Mouse (Mus musculus) intestine, embryonic 16.5 days (tissue): Measurements from ENCODE around the gene Cpn1. TPM values are rescaled to one million over a fixed set of nuclear protein-coding genes. Genes with fewer than 3 reads are reported as not detected.

Experiments
- ATAC-seq: fragments of 200-750 bp; cut with Nextera tagmentation; 2 replicates; pipeline ENCODE4 v1.8.0; 2017; ENCODE audit warnings: moderate TSS enrichment, moderate library complexity
- H3K27ac ChIP-seq: fragments of 300-500 bp; sonication (generic); 2 replicates; pipeline ENCODE4 v1.5.1; 2014; ENCODE audit warnings: mild to moderate bottlenecking, low read length
- H3K27me3 ChIP-seq: fragments of 300-500 bp; sonication (generic); replicated peaks from 2 replicates; pipeline ENCODE4 v1.6.1; 2014; ENCODE audit warnings: low read length, control low read depth, mixed read lengths; ENCODE audit not compliant: control insufficient read depth, insufficient read depth
- H3K36me3 ChIP-seq: fragments of 300-500 bp; sonication (generic); 2 replicates; pipeline ENCODE4 v1.6.1; 2014; ENCODE audit warnings: low read length, control low read depth; ENCODE audit not compliant: control insufficient read depth, insufficient read depth
- H3K4me1 ChIP-seq: fragments of 300-500 bp; sonication (generic); 2 replicates; pipeline ENCODE4 v1.6.1; 2014; ENCODE audit warnings: low read length, control low read depth, mixed read lengths; ENCODE audit not compliant: control insufficient read depth, insufficient read depth
- H3K4me2 ChIP-seq: fragments of 300-500 bp; sonication (generic); 2 replicates; pipeline ENCODE4 v1.6.1; 2014; ENCODE audit warnings: low read depth, low read length, control low read depth
- H3K4me3 ChIP-seq: fragments of 300-500 bp; sonication (generic); 2 replicates; pipeline ENCODE4 v1.5.1; 2014; ENCODE audit warnings: mild to moderate bottlenecking, low read length
- H3K9ac ChIP-seq: fragments of 300-500 bp; sonication (generic); 2 replicates; pipeline ENCODE4 v1.6.1; 2014; ENCODE audit warnings: low read depth, low read length
- H3K9me3 ChIP-seq: fragments of 300-500 bp; sonication (generic); 2 replicates; pipeline ENCODE4 v1.6.1; 2016; ENCODE audit warnings: low read length, control low read depth; ENCODE audit not compliant: control insufficient read depth
- WGBS: fragments of 180-500 bp; shearing (Covaris S2); extraction: QIAGEN DNeasy Blood & Tissue Kit; methylation state at CpG from one replicate; pipeline ENCODE4 v1.1.7; 2014; 5-methylcytosine and 5-hydroxymethylcytosine counted together
- polyA plus RNA-seq: library from polyadenylated mRNA; unstranded; fragments of >200 nt; fragmentation: Nextera tagmentation; extraction: Ambion mirVana; gene quantifications from 2 replicates; pipeline ENCODE4 v1.2.1, GENCODE M21; 2015

Cpn1 gene
- polyA plus RNA-seq, 1 experiment from 2014 or later = 27.7 TPM

DNA sequence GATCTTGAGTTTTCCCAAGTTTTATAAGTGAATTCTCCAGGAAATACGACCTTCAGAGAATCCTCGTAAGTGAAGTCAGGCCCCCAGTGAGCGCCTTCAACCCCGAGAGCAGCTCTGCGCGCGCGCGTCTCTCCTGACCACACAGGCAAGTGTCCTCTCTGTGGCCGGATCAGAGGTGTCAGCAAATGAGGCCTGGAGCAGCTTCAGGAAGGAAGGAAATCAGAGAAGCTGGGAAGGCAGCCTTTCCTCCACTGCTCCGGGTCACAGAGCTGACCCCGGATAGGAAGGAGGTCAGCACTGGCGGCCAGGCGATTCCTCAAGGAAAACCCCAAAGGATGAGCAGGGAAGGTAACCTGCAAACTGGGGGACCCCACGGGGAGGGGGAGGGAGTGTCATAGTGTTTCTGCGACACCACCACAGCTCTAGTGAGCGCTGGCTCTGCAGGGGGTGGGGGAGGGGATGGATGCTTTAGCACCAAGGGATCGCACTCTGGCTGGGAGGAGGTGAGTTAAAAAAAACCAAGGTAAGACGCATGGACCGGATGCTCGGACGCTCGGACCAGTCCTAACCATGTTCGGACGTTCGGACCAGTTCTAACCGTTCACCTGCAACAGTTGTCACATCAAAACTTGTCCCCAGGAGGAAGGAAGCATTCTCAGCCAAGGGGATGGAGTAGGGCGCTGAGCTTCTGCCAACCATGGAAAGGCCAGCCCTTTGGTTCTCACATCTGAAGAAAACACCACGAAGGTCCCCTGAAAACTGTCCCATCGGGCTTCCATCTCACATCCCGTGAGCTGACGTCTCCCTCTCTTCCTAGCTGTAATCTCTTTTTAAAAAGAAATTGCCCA lies 65.7 kb downstream of the Cpn1 start:
- H3K36me3 ChIP-seq = no peaks in the 10 kb centered on the region
- no peaks in the 10 kb centered on the region for H3K27me3 ChIP-seq
- H3K27ac ChIP-seq = no peak overlapping the region
- H3K4me2 ChIP-seq = no peak overlapping the region
- WGBS = 44% methylated on average over 32 of the region's 32 CpGs
- ATAC-seq = no peak
- peaks cover 16% of the 10 kb centered on the region for H3K4me1 ChIP-seq
- no peak overlapping the region for H3K9ac ChIP-seq
- H3K4me3 ChIP-seq = no peak overlapping the region
- no peaks in the 10 kb centered on the region; the same call in 1 of the 2 replicates for H3K9me3 ChIP-seq

GRCm38 (mm10) chr19:43919841-43920240 lies 66.5 kb downstream of the Cpn1 start:
- H3K4me2 ChIP-seq = no peak overlapping the region
- H3K9ac ChIP-seq = no peak overlapping the region
- H3K36me3 ChIP-seq = no peaks in the 10 kb centered on the region
- H3K9me3 ChIP-seq = no peaks in the 10 kb centered on the region; the same call in 1 of the 2 replicates
- WGBS = 82% methylated on average over 4 of the region's 4 CpGs
- H3K4me3 ChIP-seq = no peak overlapping the region
- no peak overlapping the region for H3K27ac ChIP-seq
- H3K4me1 ChIP-seq = peaks cover 20% of the 10 kb centered on the region
- no peaks in the 10 kb centered on the region for H3K27me3 ChIP-seq
- no peak for ATAC-seq

DNA sequence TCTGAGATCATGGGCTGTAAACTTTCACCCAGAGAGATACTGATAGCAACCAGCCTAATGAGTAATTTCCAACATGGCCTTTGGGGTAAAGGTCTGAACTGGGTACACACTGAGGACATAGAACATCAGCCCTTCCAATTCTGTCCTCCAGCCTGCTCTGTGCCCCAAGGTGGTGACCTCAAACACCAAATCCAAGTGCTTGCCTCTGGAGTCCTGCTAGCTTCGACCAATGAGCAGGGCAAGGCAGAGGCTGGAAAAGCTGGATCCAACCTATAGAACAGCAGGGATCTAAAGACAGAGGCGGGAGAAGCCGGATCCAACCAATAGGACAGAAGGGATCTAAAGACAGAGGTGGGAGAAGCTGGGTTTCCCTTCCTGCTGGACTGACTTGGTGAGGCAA lies 67.5 kb downstream of the Cpn1 start:
- Histone ChIP-seq H3K4me3 (no peak overlapping the region), H3K4me1 (peaks cover 20% of the 10 kb centered on the region), H3K9ac (no peak overlapping the region), H3K9me3 (no peaks in the 10 kb centered on the region; the same call in 1 of the 2 replicates), H3K27ac (no peak overlapping the region), H3K4me2 (no peak overlapping the region), H3K36me3 (no peaks in the 10 kb centered on the region), H3K27me3 (no peaks in the 10 kb centered on the region)
- ATAC-seq = 0 out of 2 replicates have a peak, but pooled peaks have one; percentile 10
- 90% methylated on average over 3 of the region's 3 CpGs for WGBS

DNA sequence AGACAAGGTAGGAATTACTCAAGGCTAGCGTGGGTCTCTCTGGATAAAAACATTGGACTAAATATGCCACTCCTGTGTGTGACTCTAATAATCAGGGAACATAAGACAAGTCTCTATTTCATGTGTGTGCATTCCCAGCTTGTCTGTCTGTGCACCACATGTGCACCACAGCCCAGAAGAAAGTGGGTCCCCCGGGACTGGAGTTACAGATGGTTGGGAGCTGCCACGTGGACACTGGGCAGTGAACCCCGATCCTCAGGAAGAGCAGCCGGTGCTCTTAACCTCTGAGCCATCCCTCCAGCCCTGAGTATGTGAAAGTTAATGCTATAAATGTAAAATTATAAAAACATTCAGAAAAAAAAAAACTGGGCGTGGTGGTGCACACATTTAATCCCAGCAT lies 68.6 kb downstream of the Cpn1 start:
- no peak overlapping the region for H3K4me3 ChIP-seq
- H3K9ac ChIP-seq = no peak overlapping the region
- no peak overlapping the region for H3K27ac ChIP-seq
- WGBS = 85% methylated on average over 6 of the region's 6 CpGs
- H3K36me3 ChIP-seq = no peaks in the 10 kb centered on the region
- H3K4me2 ChIP-seq = no peak overlapping the region
- peaks cover 20% of the 10 kb centered on the region for H3K4me1 ChIP-seq
- H3K27me3 ChIP-seq = no peaks in the 10 kb centered on the region
- no peaks in the 10 kb centered on the region for H3K9me3 ChIP-seq
- no peak for ATAC-seq

DNA sequence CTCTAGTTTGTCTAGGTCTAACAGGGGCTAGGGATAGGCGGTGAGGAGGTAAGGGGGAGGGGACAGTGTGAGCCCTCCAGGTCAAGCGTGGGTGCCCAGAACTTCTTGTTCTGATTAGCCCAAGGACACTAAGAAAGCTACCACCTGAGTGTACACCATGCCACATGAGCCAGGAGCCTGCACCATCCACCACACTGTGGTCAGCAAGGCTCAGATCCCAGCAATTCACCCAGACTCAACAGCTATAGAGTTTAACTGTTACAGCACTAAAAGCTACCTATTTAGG lies 69.0 kb downstream of the Cpn1 start:
- 62% methylated on average over 2 of the region's 2 CpGs for WGBS
- peak overlapping the region; percentile 65; the same call in 1 of the 2 replicates for H3K27ac ChIP-seq
- H3K36me3 ChIP-seq = no peaks in the 10 kb centered on the region
- peak overlapping the region; percentile 26; the same call in 1 of the 2 replicates for H3K4me3 ChIP-seq
- H3K9me3 ChIP-seq = no peaks in the 10 kb centered on the region
- peak overlapping the region; percentile 16 for H3K4me2 ChIP-seq
- no peak for ATAC-seq
- H3K9ac ChIP-seq = peak overlapping the region; percentile 11; the same call in 1 of the 2 replicates
- H3K4me1 ChIP-seq = peaks cover 20% of the 10 kb centered on the region
- H3K27me3 ChIP-seq = no peaks in the 10 kb centered on the region

DNA sequence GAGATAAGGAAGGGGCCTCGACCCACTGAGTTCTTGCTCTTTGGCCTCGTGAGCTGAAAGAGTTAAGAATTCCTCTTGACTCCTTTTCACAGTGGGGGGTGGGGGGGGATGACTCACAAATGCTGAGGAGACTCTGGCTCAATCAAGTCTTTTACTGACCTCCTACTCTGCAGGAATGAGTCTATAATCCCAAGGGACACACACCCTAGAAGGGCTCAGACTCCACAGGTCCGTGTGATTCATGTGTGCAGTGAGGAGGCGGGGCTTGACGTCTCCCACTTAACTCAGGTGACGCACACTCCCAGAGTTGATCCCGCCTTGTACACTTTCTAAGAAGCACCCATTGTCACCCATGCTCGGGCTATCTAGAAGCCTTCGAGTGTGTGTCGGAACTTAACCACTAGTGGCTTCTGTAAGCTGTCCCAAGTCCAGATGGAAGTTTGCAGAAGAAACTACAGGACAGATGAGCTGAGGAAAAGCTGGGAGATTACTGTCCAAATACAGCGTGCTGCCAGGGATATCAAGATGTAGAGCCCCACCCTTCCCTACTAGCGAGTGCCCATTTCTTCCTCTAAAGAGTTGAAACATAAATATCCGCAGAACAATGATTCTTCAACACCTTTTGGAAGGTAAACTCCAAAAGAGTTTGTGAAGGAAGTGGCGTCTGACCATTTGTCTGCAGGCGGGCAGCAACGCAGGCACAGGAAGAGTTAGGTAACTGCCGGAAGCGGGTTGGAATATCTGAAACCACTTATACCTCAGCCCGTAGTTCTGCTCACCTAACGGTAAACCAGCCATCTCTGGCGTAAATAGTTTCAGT lies 69.6 kb downstream of the Cpn1 start:
- Histone ChIP-seq H3K27me3 (no peaks in the 10 kb centered on the region), H3K9me3 (no peaks in the 10 kb centered on the region), H3K4me2 (peak overlapping the region; percentile 16), H3K4me1 (peaks cover 20% of the 10 kb centered on the region), H3K27ac (peak overlapping the region; percentile 65), H3K4me3 (peak overlapping the region; percentile 26), H3K36me3 (no peaks in the 10 kb centered on the region), H3K9ac (peak overlapping the region; percentile 11; the same call in 1 of the 2 replicates)
- 44% methylated on average over 21 of the region's 21 CpGs for WGBS
- peak; percentile 92 for ATAC-seq

GRCm38 (mm10) chr19:43915431-43915830 lies 70.9 kb downstream of the Cpn1 start:
- Histone ChIP-seq H3K9me3 (no peaks in the 10 kb centered on the region), H3K4me2 (no peak overlapping the region), H3K4me3 (no peak overlapping the region), H3K4me1 (peaks cover 17% of the 10 kb centered on the region), H3K27me3 (no peaks in the 10 kb centered on the region), H3K27ac (no peak overlapping the region), H3K36me3 (no peaks in the 10 kb centered on the region), H3K9ac (no peak overlapping the region)
- ATAC-seq = no peak
- WGBS = 59% methylated on average over 9 of the region's 9 CpGs

GRCm38 (mm10) chr19:43914986-43915385 lies 71.4 kb downstream of the Cpn1 start:
- Histone ChIP-seq H3K4me1 (peaks cover 17% of the 10 kb centered on the region), H3K4me3 (no peak overlapping the region), H3K9ac (no peak overlapping the region), H3K9me3 (no peaks in the 10 kb centered on the region), H3K4me2 (no peak overlapping the region), H3K27me3 (no peaks in the 10 kb centered on the region), H3K27ac (no peak overlapping the region), H3K36me3 (no peaks in the 10 kb centered on the region)
- 85% methylated on average over 9 of the region's 9 CpGs for WGBS
- ATAC-seq = no peak

DNA sequence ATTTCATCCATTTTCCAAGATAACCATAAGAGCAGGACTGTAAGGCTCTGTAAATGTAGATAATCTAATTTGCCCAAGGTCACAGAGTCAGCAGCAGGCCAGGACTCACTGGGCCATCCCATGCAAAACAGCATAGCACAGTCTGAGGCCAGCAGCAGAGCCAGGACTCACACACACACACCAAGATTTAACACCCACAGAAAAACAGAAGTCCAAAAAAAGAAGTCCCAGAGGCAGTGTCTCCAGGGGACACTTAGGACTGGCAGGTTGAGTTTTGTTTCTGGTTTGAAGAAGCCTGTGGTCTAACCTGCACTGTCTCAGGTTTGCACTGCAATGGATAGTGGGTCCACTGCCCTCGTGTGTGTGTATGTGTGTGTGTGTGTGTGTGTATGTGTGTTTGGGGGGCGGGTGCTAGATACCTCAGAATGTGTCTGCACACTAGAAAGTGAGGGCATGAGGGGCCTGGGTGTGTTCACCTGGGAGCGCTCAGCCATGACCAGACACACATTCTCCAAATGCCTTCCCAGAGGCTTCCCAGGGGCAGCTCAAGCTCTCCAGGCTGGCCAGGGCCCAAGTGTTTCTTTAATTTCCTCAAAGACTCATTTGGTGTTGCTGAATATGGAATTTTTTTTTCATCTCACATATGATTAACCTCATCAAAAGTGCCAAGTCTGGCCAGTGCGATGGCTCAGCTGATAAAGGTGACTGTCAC lies 73.4 kb downstream of the Cpn1 start:
- Histone ChIP-seq H3K9ac (no peak overlapping the region), H3K27me3 (no peaks in the 10 kb centered on the region), H3K27ac (no peak overlapping the region), H3K4me1 (peaks cover 17% of the 10 kb centered on the region), H3K4me3 (no peak overlapping the region), H3K4me2 (no peak overlapping the region), H3K9me3 (no peaks in the 10 kb centered on the region), H3K36me3 (no peaks in the 10 kb centered on the region)
- 77% methylated on average over 4 of the region's 4 CpGs for WGBS
- ATAC-seq = no peak
